Mouse (Mus musculus) testis, adult 2 months (tissue): ENCODE results near the gene Chit1. TPM values are rescaled to one million over a fixed set of nuclear protein-coding genes. Genes with fewer than 3 reads are reported as not detected.

Source experiments
- H3K27ac ChIP-seq: fragments of 200-500 bp; 2 replicates; pipeline ENCODE4 v1.5.1; 2012; ENCODE audit warnings: low read depth, low read length; ENCODE audit not compliant: control insufficient read depth, insufficient read depth
- H3K27me3 ChIP-seq: fragments of 200-500 bp; 2 replicates; pipeline ENCODE4 v1.6.1; 2012; ENCODE audit warnings: mild to moderate bottlenecking, low read length, moderate library complexity; ENCODE audit not compliant: control insufficient read depth, insufficient read depth
- H3K36me3 ChIP-seq: fragments of 200-500 bp; 2 replicates; pipeline ENCODE4 v1.6.1; 2012; ENCODE audit warnings: mild to moderate bottlenecking, low read length; ENCODE audit not compliant: control insufficient read depth, insufficient read depth
- H3K4me1 ChIP-seq: fragments of 200-500 bp; 2 replicates; pipeline ENCODE4 v1.6.1; 2012; ENCODE audit warnings: low read length; ENCODE audit not compliant: control insufficient read depth, insufficient read depth
- H3K4me3 ChIP-seq: fragments of 200-500 bp; 2 replicates; pipeline ENCODE4 v1.5.1; 2012; ENCODE audit warnings: low read depth, mild to moderate bottlenecking, low read length, moderate library complexity, mixed read lengths; ENCODE audit not compliant: control insufficient read depth
- CTCF ChIP-seq: fragments of 200-500 bp; IDR thresholded peaks from 2 replicates; pipeline ENCODE4 v1.5.1; 2012; ENCODE audit warnings: low read depth, mild to moderate bottlenecking, inconsistent platforms, low read length, moderate library complexity; ENCODE audit not compliant: control insufficient read depth, insufficient read depth, insufficient replicate concordance
- POLR2A ChIP-seq: fragments of 200-500 bp; IDR thresholded peaks from 2 replicates; pipeline ENCODE4 v1.6.1; 2012; ENCODE audit warnings: low read depth, mild to moderate bottlenecking, inconsistent platforms, low read length, moderate library complexity; ENCODE audit not compliant: control insufficient read depth
- polyA plus RNA-seq: library from polyadenylated mRNA; depleted of rRNA; stranded (reverse); fragments of >200 nt; gene quantifications from 2 replicates; pipeline ENCODE4 v1.2.3, GENCODE M21; 2012

Gene Chit1
- polyA plus RNA-seq, 1 experiment, result 8.7 TPM

- no peak for TF ChIP-seq POLR2A
- TF ChIP-seq CTCF, result no peak
- no peak overlapping the region for H3K27ac ChIP-seq
- H3K4me1 ChIP-seq, result peaks cover under 1% of the 10 kb centered on the region; the same call in 1 of the 2 replicates
- no peak overlapping the region for H3K4me3 ChIP-seq
- no peaks in the 10 kb centered on the region for H3K36me3 ChIP-seq
- no peaks in the 10 kb centered on the region for H3K27me3 ChIP-seq
Observed at GRCm38 (mm10) chr1:134133316-134133715, 22.3 kb downstream of the Chit1 start.

GRCm38 (mm10) chr1:134136351-134136750 is 25.3 kb downstream of the Chit1 start:
- Histone ChIP-seq H3K36me3 (no peaks in the 10 kb centered on the region), H3K4me3 (peak overlapping the region; percentile 44), H3K4me1 (peaks cover 5% of the 10 kb centered on the region), H3K27ac (no peak overlapping the region), H3K27me3 (no peaks in the 10 kb centered on the region)
- TF ChIP-seq CTCF, result no peak
- TF ChIP-seq POLR2A, result no peak

GRCm38 (mm10) chr1:134138424-134138823 is 27.4 kb downstream of the Chit1 start:
- Histone ChIP-seq H3K36me3 (no peaks in the 10 kb centered on the region), H3K27me3 (no peaks in the 10 kb centered on the region), H3K4me3 (no peak overlapping the region), H3K27ac (no peak overlapping the region), H3K4me1 (peaks cover 5% of the 10 kb centered on the region)
- TF ChIP-seq POLR2A, result no peak
- no peak for TF ChIP-seq CTCF

GRCm38 (mm10) chr1:134142363-134142794 is 31.3 kb downstream of the Chit1 start:
- Histone ChIP-seq H3K27ac (no peak overlapping the region), H3K27me3 (no peaks in the 10 kb centered on the region), H3K4me1 (peaks cover 11% of the 10 kb centered on the region), H3K4me3 (no peak overlapping the region; the same call in 1 of the 2 replicates), H3K36me3 (no peaks in the 10 kb centered on the region)
- TF ChIP-seq CTCF (no peak), POLR2A (no peak)

- Histone ChIP-seq H3K4me3 (no peak overlapping the region), H3K36me3 (no peaks in the 10 kb centered on the region), H3K27ac (no peak overlapping the region), H3K27me3 (no peaks in the 10 kb centered on the region), H3K4me1 (peaks cover 6% of the 10 kb centered on the region; the same call in 1 of the 2 replicates)
- TF ChIP-seq POLR2A, result no peak
- TF ChIP-seq CTCF, result no peak
Observed at GRCm38 (mm10) chr1:134146066-134146465, 35.0 kb downstream of the Chit1 start.

- Histone ChIP-seq H3K27ac (no peak overlapping the region), H3K36me3 (no peaks in the 10 kb centered on the region), H3K27me3 (no peaks in the 10 kb centered on the region), H3K4me1 (peaks cover 1% of the 10 kb centered on the region; the same call in 1 of the 2 replicates), H3K4me3 (no peak overlapping the region)
- TF ChIP-seq POLR2A, result no peak
- TF ChIP-seq CTCF, result no peak
Observed at GRCm38 (mm10) chr1:134150076-134150475, 39.0 kb downstream of the Chit1 start.

- TF ChIP-seq CTCF, result no peak
- TF ChIP-seq POLR2A, result no peak
- no peaks in the 10 kb centered on the region for H3K27me3 ChIP-seq
- no peak overlapping the region for H3K4me3 ChIP-seq
- no peak overlapping the region for H3K27ac ChIP-seq
- H3K4me1 ChIP-seq, result no peaks in the 10 kb centered on the region
- no peaks in the 10 kb centered on the region for H3K36me3 ChIP-seq
Observed at GRCm38 (mm10) chr1:134150745-134151144, 39.7 kb downstream of the Chit1 start.
